Mouse (Mus musculus): ENCODE data around the gene Rin1. TPM values are rescaled to one million over a fixed set of nuclear protein-coding genes. Genes with fewer than 3 reads are reported as not detected.

Gene Rin1
- total and polyA plus RNA-seq, 2 experiments: 0.09 to 0.78 TPM

DNA sequence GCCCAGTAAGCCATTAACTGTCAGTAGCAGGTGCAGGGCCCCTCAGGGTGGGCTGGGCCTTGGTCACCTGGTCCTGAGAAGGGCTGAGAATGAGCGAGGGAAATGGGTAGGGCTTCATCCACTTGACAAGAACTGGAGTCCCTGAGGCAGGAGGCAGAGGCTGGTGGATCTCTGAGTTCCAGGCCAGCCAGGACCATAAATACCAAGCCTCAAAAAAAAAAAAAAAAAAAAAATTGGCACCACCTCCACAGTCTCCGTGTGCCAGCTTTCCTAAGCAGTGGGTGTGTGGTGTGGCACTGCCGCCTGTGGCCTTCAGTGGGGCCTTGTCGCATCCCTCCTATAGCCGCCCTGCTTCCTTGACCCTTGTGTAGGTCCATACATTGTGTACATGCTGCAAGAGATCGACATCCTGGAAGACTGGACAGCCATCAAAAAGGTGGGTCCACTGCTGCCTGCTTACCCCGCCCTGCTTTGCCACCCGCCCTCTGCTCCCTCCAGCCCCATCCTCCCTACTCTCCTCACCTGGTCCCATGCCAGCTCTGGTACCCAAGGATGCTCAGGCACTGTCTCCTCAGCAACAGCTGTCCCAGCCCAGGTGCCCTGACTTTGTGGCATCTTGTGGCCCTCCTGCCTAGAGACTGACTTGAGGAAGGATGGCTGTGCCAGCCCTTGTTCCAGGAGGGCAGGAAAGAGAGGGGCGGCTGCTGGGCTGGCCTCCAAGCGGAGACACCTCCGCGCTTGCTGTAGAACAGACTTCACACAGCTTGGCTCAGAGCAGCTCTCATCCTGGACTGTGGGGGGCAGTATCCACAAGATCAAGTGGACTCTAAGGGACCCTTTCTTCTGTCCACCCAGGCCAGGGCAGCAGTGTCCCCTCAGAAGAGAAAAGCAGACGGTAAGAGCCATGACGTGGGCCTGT is 1.9 kb upstream of the Rin1 start:
- Histone ChIP-seq H3K36me3 (ENCODE audit: control insufficient read depth, insufficient read depth, low read length) (peaks cover 2% of the 10 kb centered on the region; the same call in 1 of the 2 replicates), H3K4me1 (ENCODE audit: control insufficient read depth, insufficient read depth, low read length) (no peaks in the 10 kb centered on the region), H3K4me3 (ENCODE audit: insufficient read depth, low read depth, low read length) (no peak overlapping the region), H3K27ac (replicated peaks; ENCODE audit: insufficient read depth, low read depth, low read length) (no peak overlapping the region), H3K27me3 (ENCODE audit: control insufficient read depth, insufficient read depth, low read length) (no peaks in the 10 kb centered on the region), H3K79me2 (ENCODE audit: control insufficient read depth, insufficient read depth, low read length) (no peaks in the 10 kb centered on the region), H3K9ac (ENCODE audit: low read depth, low read length) (no peak overlapping the region)
- DNase-seq (ENCODE audit: extremely low read depth, low read depth, low spot score): no peak
- no peak for TF ChIP-seq CTCF (IDR thresholded peaks at IDR 0.05; ENCODE audit: low read depth, low read length)
- no peak for TF ChIP-seq POLR2A (IDR thresholded peaks at IDR 0.05; ENCODE audit: extremely low read depth, insufficient read depth, low read length)
- 86% methylated on average over 14 of the region's 14 CpGs for WGBS

DNA sequence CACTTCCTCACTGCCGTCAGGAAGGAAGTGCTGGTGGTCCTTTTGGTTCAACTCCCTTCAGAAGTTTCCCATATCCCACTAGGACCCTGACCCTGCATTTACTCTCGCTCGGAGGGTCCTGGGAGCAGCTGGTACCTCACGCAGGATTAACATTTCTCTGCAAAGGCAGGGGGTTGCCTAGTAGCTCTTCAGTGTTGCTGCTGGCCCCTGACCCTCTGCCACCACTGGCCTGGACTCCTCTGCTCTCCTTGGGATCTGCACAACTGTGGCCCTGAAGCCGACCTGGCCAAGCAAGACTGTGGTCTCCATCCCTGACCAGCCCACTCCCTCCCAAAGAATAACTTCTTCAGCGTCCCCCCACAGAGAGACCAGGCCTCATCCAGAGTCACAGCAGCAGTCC is 956 bp upstream of the Rin1 start:
- Histone ChIP-seq H3K79me2 (ENCODE audit: control insufficient read depth, insufficient read depth, low read length) (no peaks in the 10 kb centered on the region), H3K4me3 (ENCODE audit: insufficient read depth, low read depth, low read length) (no peak overlapping the region), H3K9ac (ENCODE audit: low read depth, low read length) (no peak overlapping the region), H3K27ac (replicated peaks; ENCODE audit: insufficient read depth, low read depth, low read length) (no peak overlapping the region), H3K4me1 (ENCODE audit: control insufficient read depth, insufficient read depth, low read length) (no peaks in the 10 kb centered on the region), H3K27me3 (ENCODE audit: control insufficient read depth, insufficient read depth, low read length) (no peaks in the 10 kb centered on the region), H3K36me3 (ENCODE audit: control insufficient read depth, insufficient read depth, low read length) (peaks cover 2% of the 10 kb centered on the region; the same call in 1 of the 2 replicates)
- DNase-seq (ENCODE audit: extremely low read depth, low read depth, low spot score): no peak
- TF ChIP-seq POLR2A (IDR thresholded peaks at IDR 0.05; ENCODE audit: extremely low read depth, insufficient read depth, low read length): no peak
- no peak for TF ChIP-seq CTCF (IDR thresholded peaks at IDR 0.05; ENCODE audit: low read depth, low read length)
- WGBS: 92% methylated on average over 6 of the region's 6 CpGs

DNA sequence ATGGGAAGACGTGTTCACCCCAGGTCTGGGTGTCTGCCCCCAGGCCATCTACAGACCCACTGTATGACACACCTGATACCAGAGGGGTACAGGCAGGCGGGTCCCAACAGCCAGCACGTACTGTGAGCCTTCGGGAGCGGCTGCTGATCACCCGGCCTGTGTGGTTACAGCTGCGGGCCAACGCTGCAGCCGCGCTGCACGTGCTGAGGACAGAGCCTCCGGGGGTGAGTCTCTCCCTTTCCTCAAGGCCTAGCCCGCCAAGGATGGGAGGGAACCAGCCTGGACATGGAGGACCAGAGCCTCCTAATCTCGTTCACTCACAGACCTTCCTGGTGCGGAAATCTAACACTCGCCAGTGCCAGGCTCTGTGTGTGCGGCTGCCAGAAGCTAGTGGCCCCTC is 750 bp downstream of the Rin1 start:
- Histone ChIP-seq H3K4me3 (ENCODE audit: insufficient read depth, low read depth, low read length) (peak overlapping the region; percentile 22; the same call in 1 of the 2 replicates), H3K9ac (ENCODE audit: low read depth, low read length) (0 out of 2 replicates have a peak overlapping the region, but pooled peaks have one; percentile 10), H3K79me2 (ENCODE audit: control insufficient read depth, insufficient read depth, low read length) (no peaks in the 10 kb centered on the region), H3K4me1 (ENCODE audit: control insufficient read depth, insufficient read depth, low read length) (no peaks in the 10 kb centered on the region), H3K36me3 (ENCODE audit: control insufficient read depth, insufficient read depth, low read length) (peaks cover 2% of the 10 kb centered on the region; the same call in 1 of the 2 replicates), H3K27me3 (ENCODE audit: control insufficient read depth, insufficient read depth, low read length) (no peaks in the 10 kb centered on the region), H3K27ac (replicated peaks; ENCODE audit: insufficient read depth, low read depth, low read length) (no peak overlapping the region)
- TF ChIP-seq POLR2A (IDR thresholded peaks at IDR 0.05; ENCODE audit: extremely low read depth, insufficient read depth, low read length) (no peak), CTCF (IDR thresholded peaks at IDR 0.05; ENCODE audit: low read depth, low read length) (no peak)
- 30% methylated on average over 17 of the region's 17 CpGs for WGBS
- DNase-seq (ENCODE audit: extremely low read depth, low read depth, low spot score): no peak

DNA sequence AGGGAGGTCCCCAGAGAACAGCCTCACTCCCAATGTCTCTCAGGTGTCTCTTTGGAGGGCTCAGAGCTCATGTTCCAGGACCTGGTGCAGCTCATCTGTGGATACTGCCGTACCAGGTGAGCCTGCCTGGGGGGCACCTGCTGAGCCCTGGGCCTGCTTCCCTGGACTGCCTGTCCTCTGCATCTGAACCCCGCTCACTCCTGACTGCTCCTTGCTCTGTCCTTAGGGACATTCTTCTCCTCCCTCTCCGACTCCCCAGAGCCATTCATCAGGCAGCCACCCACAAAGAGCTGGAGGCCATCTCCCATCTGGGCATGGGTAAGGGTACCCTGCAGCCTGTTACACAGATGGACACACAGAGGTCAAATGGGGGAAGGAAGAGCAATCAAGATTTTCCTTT is 1.2 kb downstream of the Rin1 start:
- H3K4me1 ChIP-seq (ENCODE audit: control insufficient read depth, insufficient read depth, low read length): no peaks in the 10 kb centered on the region
- H3K36me3 ChIP-seq (ENCODE audit: control insufficient read depth, insufficient read depth, low read length): peaks cover 2% of the 10 kb centered on the region; the same call in 1 of the 2 replicates
- H3K27ac ChIP-seq (replicated peaks; ENCODE audit: insufficient read depth, low read depth, low read length): no peak overlapping the region
- H3K4me3 ChIP-seq (ENCODE audit: insufficient read depth, low read depth, low read length): no peak overlapping the region
- TF ChIP-seq POLR2A (IDR thresholded peaks at IDR 0.05; ENCODE audit: extremely low read depth, insufficient read depth, low read length): no peak
- no peak for TF ChIP-seq CTCF (IDR thresholded peaks at IDR 0.05; ENCODE audit: low read depth, low read length)
- H3K79me2 ChIP-seq (ENCODE audit: control insufficient read depth, insufficient read depth, low read length): no peaks in the 10 kb centered on the region
- no peak overlapping the region for H3K9ac ChIP-seq (ENCODE audit: low read depth, low read length)
- DNase-seq (ENCODE audit: extremely low read depth, low read depth, low spot score): no peak
- H3K27me3 ChIP-seq (ENCODE audit: control insufficient read depth, insufficient read depth, low read length): no peaks in the 10 kb centered on the region
- 81% methylated on average over 3 of the region's 3 CpGs for WGBS

DNA sequence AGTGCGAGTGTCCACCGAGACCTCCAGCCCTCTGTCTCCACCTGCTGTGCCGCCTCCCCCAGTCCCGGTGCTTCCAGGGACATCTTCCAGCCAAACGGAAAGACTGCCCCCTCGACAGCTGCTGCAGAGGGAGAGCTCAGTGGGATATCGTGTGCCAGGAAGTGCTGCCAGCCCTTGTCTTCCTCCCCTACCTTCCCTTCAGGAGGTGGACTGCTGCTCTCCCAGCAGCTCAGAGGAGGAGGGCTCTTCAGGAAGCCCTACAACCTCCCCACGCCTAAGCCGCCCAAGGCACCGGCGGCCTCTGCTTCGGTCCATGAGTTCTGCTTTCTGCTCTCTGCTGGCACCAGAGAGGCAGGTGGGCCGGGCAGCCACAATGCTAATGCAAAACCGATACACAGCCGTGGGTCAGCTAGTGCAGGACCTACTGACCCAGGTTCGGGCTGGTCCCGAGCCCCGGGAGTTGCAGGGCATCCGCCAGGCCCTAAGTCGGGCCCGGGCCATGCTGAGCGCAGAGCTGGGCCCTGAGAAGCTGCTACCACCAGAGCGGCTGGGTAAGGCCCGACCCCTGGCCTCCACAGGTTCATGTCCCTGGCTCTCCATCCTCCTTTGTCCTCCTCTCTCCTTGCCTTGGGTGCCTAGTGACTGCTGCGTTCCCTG is 2.0 kb downstream of the Rin1 start:
- Histone ChIP-seq H3K4me3 (ENCODE audit: insufficient read depth, low read depth, low read length) (no peak overlapping the region), H3K4me1 (ENCODE audit: control insufficient read depth, insufficient read depth, low read length) (no peaks in the 10 kb centered on the region), H3K36me3 (ENCODE audit: control insufficient read depth, insufficient read depth, low read length) (no peaks in the 10 kb centered on the region), H3K27ac (replicated peaks; ENCODE audit: insufficient read depth, low read depth, low read length) (no peak overlapping the region), H3K79me2 (ENCODE audit: control insufficient read depth, insufficient read depth, low read length) (no peaks in the 10 kb centered on the region), H3K9ac (ENCODE audit: low read depth, low read length) (no peak overlapping the region), H3K27me3 (ENCODE audit: control insufficient read depth, insufficient read depth, low read length) (no peaks in the 10 kb centered on the region)
- 62% methylated on average over 25 of the region's 25 CpGs for WGBS
- TF ChIP-seq CTCF (IDR thresholded peaks at IDR 0.05; ENCODE audit: low read depth, low read length): no peak
- TF ChIP-seq POLR2A (IDR thresholded peaks at IDR 0.05; ENCODE audit: extremely low read depth, insufficient read depth, low read length): no peak
- DNase-seq (ENCODE audit: extremely low read depth, low read depth, low spot score): no peak
